Mouse (Mus musculus): ENCODE data around the gene Mylk.

Gene Mylk

DNA sequence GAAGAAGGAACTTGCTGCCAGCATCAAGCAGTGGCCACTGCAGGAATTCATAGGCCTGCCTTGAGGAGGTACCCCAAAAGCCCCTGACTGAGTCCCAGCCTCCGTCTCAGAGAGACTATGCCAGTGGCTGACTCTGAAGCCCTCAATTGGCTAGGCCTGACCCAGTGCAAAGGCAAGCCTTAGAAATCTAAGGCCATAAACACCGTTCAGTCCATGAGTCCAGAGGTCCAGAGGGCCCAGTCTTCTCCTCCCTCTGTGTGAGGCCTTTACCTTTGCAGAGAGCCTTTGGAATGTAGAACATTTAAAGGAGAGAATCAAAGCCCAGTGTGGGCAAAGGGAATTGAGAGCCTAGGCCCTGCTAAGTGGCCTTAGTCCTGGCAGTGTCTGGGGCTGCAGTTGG lies 193.2 kb downstream of the Mylk start:
- no peak for DNase-seq (ENCODE audit: low spot score in 2 of 2)

DNA sequence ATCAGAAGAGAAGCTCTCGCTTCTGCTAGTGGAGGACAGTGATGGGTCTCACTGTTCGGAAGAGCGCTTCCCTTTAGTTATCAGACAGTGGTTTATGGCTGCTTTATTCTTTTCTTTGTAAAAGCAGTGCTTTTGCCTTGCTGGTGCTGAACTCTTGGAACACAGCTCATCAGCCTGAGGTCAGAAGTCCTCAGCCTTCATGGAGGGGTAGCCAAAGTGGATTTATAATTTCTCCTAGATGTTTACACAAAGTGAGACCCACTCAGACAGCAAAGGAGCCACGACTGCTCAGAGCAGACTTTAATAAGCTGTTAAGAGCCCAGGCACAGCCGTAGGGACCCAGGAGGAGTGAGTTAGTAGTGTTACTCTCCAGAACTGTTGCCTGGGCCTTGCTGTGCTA lies 194.9 kb downstream of the Mylk start:
- no peak for DNase-seq (ENCODE audit: low spot score in 2 of 2)

DNA sequence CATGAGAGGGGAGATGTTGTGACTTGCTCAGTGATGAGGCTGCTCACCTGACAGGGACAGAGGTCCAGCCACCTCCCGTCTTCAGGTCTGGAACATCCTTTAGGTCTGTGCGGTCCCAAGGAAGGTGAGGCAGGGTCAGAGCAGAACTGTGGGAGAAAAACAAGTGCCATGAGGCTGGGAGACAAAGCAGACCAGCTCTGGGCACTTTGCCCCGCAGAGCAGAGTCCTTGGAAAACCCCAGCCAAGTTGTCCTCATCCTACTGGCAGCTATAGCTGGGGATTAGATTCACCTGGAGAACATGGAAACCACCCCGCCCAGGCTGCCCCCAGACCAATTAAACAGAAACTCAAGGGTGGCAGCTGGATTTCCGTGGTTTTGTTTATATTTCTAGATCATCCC lies 195.4 kb downstream of the Mylk start:
- no peak for DNase-seq (ENCODE audit: low spot score in 2 of 2)

DNA sequence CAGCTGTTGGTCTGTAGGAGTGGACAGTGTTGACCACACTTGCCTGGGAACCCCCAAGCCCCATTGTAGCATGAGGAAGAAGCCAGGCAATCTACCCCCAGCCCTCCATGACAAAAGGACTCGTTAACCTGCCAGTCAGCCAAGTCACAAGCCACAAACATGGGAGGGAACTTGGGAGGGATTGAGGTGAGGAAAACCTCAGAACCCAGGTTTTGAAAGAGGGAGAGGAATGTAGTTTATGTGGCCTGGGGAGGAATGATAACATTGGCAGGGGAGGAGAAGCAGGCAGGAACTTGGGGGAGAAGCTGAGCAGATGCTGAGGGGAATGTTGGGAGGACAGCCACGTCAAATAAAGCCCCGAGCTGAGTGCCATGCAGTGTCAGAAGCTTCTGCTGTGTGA lies 196.9 kb downstream of the Mylk start:
- DNase-seq (ENCODE audit: low spot score in 2 of 2), result no peak

DNA sequence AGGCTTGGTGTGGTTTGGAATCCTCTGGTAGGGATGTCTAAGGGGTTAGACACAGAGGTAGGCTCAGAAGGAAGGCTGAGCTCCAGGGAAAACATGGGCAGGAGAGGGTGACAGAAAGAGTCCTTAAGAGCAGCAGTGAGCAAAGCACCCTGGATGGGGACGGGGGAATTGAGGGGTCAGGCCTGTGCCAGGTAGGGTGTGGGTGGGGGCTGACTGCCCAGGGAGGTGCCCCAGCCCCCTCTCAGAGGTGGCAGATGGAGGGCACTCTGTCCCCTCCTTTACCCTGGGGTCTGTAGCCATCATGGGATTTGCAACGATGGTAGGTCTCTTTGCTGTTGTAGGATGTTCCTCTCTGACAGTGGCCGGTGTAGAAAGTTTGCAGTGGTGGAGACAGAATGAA lies 201.3 kb downstream of the Mylk start:
- no peak for DNase-seq (ENCODE audit: low spot score in 2 of 2)

DNA sequence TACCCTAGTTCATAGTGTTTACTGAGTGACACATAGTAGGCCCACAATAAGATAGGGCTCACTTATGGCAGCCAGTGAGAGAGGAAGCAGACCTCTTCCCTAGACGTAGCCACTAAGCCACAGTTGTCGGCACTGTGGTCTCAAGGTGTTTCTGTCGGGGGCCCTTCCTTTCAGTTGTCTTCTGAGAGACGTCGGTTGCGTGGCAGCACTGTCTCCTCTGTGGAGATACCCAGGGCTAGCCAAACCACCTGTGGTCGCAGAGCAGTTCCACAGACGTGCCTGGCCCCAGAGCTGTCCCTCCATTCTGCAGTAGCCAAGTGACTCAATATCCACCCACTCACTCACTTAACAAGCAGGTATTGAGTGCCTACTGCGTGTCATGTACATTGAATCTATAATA lies 205.9 kb downstream of the Mylk start:
- no peak for DNase-seq (ENCODE audit: low spot score in 2 of 2)

DNA sequence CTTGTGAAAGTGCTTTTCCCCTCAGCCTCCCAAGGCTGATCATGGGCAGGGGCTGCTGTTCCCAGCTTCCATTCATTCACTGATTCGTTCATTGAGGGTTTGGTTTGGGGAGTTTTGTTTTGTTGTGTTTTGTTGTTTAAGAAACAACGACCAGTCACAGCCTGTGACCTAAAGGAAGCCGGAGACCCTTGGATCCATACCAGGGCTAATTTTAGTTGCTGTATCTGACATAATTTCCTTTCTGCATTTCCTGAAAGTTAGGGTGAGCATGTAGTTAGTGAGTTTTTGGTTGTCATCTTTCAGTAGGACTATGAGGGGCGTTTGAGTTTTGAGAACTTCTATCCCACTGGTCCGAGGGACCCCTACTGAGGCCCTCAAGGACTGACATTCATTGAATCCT lies 207.2 kb downstream of the Mylk start:
- no peak for DNase-seq (ENCODE audit: low spot score in 2 of 2)

DNA sequence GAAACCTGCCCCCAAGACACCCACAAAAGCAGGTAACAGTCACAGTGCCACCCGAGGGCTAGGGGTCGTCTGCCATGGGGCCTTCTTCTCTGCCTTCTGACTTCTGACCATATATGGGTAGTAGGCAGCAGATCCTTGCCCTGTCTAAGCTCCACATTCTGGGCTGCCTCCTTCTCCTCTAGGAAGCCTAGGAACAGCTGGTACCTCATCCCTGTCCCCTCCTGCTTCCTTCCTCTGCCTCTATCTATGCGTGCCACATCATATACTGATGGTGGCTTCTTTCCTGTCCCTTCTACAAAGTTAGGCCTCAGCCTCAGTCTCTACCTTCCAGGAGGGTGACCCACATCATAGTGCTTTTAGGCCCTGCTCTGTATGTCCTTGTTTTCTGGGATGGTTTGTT lies 207.8 kb downstream of the Mylk start:
- DNase-seq (ENCODE audit: low spot score in 2 of 2), result no peak

DNA sequence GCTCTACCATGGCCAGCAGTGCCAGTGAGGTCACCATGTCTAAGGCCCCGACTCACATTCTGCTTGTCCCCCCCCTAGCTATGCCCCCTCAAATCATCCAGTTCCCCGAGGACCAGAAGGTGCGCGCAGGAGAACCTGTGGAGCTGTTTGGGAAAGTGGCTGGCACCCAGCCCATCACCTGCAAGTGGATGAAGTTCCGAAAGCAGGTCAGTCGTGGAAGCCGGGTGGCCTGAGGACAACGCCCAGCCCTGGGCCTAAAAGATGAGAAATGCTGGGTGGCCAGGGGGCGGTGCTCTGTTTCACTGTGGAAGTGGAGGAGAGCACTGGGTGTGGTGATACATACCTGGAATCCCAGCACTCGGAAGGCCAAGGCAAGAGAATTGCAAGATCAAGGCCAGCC lies 208.5 kb downstream of the Mylk start:
- DNase-seq (ENCODE audit: low spot score in 2 of 2), result no peak

DNA sequence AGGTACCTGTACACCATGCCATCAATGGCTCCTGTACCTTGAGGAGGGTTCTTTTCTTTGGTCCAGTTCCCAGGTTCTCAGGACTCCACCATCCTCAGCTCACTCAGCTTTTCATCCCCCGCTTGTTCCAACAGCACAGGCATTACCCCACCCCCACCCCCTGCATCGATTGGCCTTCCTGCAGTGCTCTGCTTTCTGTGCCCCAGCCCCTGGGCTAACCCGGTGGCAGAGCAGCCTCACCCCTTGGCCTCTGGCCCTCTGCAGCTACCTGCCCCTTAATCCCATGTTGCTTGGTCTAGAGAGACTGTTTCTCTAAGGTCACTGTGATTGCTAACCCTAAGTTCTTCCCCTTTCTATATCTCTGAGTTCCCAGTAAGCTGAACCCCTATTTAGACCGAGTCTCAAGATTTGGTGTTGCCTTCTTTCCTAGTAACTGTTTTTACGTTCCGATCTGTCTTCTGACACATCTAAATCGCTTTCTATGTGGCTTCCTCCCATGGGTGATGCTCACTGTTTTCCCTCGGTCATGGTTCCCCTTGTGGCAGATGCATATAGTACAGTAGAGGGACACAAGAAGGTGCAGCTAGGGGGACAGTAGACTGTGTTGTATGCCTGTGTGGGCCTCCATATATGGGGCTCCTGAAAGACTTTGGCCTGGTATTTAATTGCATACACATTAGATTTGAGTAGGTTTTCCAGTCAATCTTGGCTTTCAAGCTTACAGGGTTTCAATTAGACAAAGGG lies 212.6 kb downstream of the Mylk start:
- no peak for DNase-seq (ENCODE audit: low spot score in 2 of 2)

DNA sequence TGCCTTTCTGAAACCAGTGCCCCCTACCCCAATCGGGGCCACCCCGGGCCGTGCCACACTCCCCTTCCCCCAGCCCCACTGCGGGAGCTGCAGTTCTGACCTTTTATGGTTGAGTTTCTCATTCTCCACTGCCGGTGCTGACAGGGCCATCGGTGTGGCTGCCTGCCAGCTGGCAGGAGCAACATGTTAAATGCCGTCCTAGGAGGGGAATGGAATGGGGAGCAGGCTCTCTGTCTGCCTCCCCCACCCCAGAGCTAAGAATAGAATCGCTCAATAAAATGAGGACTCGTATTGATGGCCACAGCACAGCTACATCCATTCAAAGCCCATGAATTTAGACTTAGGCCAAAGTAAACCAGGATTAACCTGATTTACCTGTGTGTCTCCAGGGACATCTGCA lies 213.7 kb downstream of the Mylk start:
- no peak for DNase-seq (ENCODE audit: low spot score in 2 of 2)

DNA sequence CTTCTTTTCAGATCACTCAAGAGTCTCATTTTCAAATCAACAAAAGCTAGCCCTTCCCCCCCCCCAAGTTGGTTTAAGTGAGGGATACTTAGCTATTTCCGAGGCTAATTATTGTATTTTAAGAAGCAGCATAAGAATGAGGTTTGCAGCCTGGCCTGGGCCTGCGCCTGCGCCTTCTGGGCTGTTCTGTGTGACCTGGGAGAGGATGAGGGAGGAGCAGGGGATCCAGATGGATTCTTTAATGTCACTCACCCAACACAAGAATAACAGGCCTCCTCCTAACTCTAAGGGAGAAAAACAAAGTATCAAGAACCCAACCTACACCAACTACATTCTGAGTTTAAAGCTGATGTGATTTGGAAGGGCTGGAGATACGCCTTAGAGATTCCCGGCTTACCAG lies 214.3 kb downstream of the Mylk start:
- DNase-seq (ENCODE audit: low spot score in 2 of 2), result no peak

DNA sequence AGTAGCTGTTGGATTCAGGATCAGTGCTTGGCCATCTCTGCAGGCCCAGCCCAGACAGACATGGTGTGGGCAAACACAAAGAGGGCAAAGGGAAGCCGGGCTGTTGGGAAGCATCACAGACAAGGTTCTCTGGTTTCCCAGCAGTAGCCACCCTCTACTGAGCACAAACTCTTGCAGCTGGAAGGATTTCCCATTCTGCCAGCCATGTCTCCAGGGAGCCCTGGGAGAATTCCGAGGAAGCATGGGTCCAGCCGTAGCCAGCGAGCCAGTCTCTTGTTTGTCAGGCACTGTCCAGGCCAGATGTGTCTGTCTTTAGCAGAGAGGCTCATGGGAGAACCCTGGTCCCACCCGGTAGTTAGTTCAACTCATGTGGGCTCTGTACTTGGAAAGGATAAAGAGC lies 215.2 kb downstream of the Mylk start:
- no peak for DNase-seq (ENCODE audit: low spot score in 2 of 2)

DNA sequence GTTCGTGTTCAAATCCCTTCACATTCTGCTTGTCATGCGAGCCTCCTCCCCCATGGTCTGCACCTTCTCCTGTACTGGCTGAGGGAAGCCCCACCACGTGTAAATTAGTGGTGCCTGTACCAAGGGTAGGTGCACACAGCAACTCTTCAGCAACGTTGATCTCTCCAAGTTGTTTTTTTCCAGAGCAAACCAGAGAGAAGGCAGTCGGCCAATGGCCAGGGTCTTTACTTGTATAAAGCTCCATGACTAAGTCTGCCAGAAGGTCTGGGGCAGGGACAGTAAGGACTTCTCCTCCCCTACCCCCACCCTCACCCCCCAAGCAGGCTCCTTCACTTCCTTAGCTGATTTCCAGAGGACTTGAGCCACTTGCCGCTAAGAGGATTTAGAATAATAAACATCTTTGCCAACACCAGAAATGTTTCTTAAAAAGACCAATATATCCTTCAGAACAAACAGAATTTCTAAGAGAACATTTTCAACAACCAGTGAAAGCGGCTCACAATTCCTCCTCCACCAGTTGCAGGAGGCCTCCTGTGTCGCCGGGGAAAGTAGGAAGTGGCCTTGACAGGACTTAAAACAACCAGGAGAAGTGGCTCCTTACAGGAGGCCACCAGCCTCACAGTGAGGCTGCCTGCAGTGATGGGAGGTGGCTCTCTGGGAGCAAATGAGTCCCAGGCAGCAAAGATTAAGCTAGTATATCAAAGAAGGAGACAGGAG lies 216.0 kb downstream of the Mylk start:
- no peak for DNase-seq (ENCODE audit: low spot score in 2 of 2)

DNA sequence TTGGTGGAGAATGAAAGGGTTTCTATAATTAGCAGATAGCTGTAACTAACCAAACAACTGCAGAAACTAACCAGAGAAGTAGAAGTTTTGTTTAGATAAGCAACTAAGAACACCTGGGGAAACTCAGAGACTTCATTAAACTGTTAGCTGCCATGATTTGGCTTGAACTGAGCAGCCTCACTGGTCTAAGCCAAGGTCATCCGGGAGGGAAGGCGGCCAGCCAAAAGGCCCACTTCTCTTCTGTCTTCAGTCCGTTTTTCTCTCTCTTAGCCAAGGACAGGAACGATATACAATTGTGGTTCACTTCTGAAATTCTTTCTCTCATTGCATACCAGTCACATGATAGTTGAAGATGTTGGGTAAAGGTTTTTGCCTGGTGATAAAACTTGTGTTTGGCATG lies 217.3 kb downstream of the Mylk start:
- DNase-seq (ENCODE audit: low spot score in 2 of 2), result no peak

DNA sequence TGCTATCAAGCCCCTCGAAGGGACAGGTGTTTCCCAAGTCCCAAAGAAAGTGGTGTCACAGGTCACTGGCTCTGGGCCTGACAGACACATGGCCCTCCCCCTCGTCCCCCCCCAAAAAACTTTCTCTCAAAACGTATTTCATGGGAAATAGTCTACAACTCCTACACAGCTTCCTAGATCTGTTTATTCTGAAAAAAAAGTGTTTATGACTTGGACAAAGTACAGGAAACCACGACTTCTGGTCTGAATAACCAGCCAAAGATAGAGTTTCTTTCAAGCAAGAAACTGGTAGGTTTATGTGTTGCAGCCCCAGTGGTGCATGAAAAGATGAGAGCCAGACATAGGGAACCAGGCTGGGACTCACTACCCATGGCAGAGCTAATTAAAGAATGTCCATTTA lies 218.0 kb downstream of the Mylk start:
- no peak for DNase-seq (ENCODE audit: low spot score in 2 of 2)

DNA sequence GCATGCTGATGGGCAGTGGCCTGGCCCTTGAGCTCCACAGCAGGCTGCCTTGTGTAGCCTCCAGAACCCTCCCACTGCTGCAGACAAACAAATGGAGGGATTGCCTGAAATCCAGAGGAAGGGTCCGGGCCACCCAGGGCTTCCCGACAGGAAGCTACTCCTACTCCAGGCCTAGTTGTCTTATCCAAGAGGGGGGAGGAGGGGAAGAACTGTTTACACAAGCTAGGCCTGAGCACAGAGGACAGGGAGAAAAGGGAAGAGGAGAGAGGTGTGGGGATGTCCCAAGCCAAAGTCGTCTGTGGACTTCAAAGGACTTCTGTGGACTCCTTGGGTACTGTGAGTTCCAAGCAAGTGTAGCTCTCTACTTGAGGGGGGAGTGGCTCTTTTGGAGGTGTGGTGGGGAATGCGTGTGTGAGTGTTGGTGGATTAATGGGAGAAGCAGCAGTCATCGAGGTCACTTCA lies 221.6 kb downstream of the Mylk start:
- no peak for DNase-seq (ENCODE audit: low spot score in 2 of 2)

DNA sequence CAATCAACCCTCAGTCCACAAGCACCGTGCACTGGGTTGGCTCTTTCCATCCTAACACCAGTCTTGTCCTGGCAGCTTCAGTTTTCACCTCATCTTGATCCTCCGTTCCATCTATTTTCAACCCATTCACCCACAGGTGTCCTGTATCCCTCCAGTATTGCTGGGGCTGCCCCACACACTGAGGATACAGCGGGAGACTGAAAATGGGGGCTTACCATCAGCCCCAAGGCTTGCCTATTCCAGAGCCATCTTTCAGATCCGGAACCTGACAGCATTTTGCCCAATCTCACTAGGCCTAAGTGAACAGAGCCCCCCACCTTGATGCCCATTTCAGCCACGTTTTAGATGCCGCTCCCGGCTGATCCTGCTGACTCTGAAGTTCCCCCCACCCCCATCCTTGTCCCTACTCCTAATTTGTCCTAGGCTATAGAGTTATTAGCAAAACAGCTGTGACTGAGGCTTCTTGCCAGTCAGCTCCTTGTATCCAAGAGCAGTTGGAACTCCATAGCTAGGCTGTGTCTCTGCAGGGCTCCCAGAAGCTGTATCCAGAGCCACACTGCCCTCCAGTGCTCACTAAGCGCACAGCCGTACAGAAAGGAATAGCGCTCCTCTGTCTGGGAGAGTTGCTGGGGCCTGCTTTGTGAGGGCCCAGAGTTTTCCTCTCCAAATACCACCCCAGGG lies 222.2 kb downstream of the Mylk start:
- DNase-seq (ENCODE audit: low spot score in 2 of 2), result no peak

DNA sequence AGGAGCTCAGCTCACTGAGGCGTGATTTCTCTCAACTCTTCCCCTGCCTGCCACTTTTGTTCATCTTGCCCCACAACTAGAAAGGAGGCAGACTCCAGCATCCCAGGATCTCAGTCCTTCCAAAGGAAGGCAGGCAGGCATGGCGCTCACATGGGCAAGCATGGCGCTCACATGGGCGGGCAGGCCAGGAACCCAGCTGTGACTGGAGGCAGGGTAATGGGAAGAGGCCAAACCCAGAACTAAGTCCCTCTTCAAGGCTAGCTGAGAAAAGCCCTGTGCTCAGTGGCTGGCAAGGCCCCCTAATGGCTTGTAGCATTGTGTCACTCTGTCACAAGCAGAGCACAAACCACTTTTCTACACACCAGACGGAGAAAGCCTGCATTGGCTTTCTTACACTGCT lies 223.2 kb downstream of the Mylk start:
- no peak for DNase-seq (ENCODE audit: low spot score in 2 of 2)

DNA sequence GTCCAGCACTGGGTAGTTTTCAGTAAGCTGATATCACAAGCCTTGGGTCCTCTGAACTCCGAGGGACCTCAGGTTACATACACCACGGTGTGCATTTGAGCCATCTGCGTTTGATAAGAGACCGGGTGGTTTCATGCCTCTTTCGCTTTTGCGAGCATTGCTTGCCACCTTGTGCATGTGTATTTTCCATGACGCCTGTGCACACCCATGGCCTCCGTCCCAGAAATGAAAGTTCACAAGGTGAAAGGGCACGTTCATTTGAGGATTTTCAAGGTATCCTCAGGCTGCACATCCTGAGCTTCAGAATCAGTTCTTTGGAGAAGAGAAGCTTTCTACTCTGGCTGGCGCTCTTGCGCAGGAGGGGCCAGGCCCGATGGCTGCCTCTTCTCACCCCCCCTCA lies 227.5 kb downstream of the Mylk start:
- no peak for DNase-seq (ENCODE audit: low spot score in 2 of 2)

DNA sequence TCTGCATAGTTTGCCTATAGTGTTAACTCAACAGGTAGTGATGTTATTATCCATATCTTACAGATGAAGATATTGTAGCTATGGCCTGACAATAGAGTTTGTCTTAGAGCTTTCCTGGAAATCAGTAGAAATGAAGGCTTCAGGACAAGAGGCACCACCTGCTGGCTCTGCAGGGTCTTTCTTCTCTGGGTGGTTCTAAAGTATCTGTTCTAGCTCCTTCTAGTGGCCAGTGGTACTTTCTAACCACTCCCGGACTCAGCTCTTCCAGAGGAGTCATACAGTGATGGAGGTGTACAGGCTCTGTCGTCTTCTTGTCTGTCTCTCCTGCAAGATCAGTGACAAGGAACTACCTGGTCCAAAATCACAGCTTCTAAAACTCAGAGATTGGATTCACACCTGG lies 230.5 kb downstream of the Mylk start:
- no peak for DNase-seq (ENCODE audit: low spot score in 2 of 2)

DNA sequence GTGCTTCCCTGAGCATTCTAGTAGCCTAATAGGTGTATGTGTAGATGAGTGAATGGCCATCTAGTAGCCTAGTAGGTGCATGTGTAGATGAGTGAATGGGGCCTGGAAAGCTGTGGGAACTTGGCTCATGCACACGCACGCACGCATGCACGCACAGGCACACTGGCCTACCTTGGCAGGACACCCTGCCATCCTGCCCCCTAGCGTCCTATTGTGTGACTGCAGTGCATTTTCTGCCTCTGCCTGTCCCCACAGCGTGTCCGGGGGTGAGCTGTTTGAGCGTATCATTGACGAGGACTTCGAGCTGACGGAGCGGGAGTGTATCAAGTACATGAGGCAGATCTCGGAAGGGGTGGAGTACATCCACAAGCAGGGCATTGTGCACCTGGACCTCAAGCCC lies 231.6 kb downstream of the Mylk start:
- no peak for DNase-seq (ENCODE audit: low spot score in 2 of 2)

DNA sequence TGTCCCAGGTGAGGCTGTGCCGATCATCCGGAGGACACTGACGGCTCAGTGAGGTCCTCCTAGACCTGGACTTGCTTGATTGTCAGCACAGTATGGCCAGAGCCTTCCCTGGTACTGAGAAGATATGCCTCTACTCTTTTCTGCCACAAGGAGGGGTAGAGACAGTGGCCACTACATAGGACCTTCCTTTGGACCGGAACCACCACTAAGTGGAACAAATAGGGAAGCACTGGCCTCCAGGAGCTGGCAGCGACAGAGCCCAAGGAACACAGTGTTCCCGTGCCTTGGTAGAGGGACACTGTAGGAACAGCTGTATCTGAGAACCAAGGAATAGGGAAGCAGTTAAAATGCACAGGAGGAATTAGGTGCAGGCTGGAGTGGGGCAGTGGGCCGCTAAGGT lies 233.0 kb downstream of the Mylk start:
- DNase-seq (ENCODE audit: low spot score in 2 of 2), result no peak

Measured in natural killer cell, adult 2 months (primary cell).